Mouse (Mus musculus) myocyte (in vitro differentiated cells): ENCODE data around the gene Hhip. TPM values are rescaled to one million over a fixed set of nuclear protein-coding genes. Genes with fewer than 3 reads are reported as not detected.

Experiments used
- H3K27me3 ChIP-seq: one replicate; pipeline ENCODE4 v1.6.1; 2011; ENCODE audit not compliant: control insufficient read depth, insufficient read depth, insufficient read length
- H3K36me3 ChIP-seq: one replicate; pipeline ENCODE4 v1.6.1; 2011; ENCODE audit not compliant: control insufficient read depth, insufficient read depth
- H3K4me2 ChIP-seq: one replicate; pipeline ENCODE4 v1.6.1; 2011; ENCODE audit warnings: low read depth, control low read depth
- H3K4me3 ChIP-seq: one replicate; pipeline ENCODE4 v1.5.1; 2011; ENCODE audit warnings: mild to moderate bottlenecking, control low read depth, moderate library complexity
- H3K79me2 ChIP-seq: one replicate; pipeline ENCODE4 v1.6.1; 2011; ENCODE audit not compliant: control insufficient read depth, insufficient read depth
- H3ac ChIP-seq: one replicate; pipeline ENCODE4 v1.6.1; 2011; ENCODE audit not compliant: control insufficient read depth, insufficient read length
- CEBPB ChIP-seq: IDR thresholded peaks from 2 replicates; pipeline ENCODE4 v1.6.1; 2011; ENCODE audit warnings: mild to moderate bottlenecking, moderate library complexity; ENCODE audit not compliant: poor library complexity, insufficient read depth, severe bottlenecking
- E2F4 ChIP-seq: IDR thresholded peaks from one replicate; pipeline ENCODE4 v1.6.1; 2011; ENCODE audit warnings: mild to moderate bottlenecking, control low read depth, moderate library complexity; ENCODE audit not compliant: insufficient read depth
- MAX ChIP-seq: IDR thresholded peaks from one replicate; pipeline ENCODE4 v1.6.1; 2011; ENCODE audit warnings: low read depth, mild to moderate bottlenecking, control low read depth
- MYOD1 ChIP-seq, 3 experiments: IDR thresholded peaks; one replicate each; pipeline ENCODE4 v1.6.1; 2011; ENCODE audit warnings: control low read depth in 2 of 3, low read depth in 2 of 3, mild to moderate bottlenecking in 2 of 3, moderate library complexity in 1 of 3; ENCODE audit not compliant: insufficient read length in 2 of 3, control insufficient read depth in 1 of 3
- MYOG ChIP-seq, 3 experiments: IDR thresholded peaks; one replicate each; pipeline ENCODE4 v1.6.1; 2011; ENCODE audit warnings: control low read depth in 2 of 3, low read depth in 2 of 3, mild to moderate bottlenecking in 2 of 3; ENCODE audit not compliant: insufficient read length in 2 of 3, control insufficient read depth in 1 of 3, insufficient read depth in 1 of 3
- POLR2A ChIP-seq: IDR thresholded peaks from one replicate; pipeline ENCODE4 v1.6.1; 2011; ENCODE audit warnings: low read depth, mild to moderate bottlenecking, control low read depth, moderate library complexity; ENCODE audit not compliant: insufficient read length
- POLR2AphosphoS2 ChIP-seq: IDR thresholded peaks from one replicate; pipeline ENCODE4 v1.6.1; 2011; ENCODE audit warnings: low read depth, control low read depth; ENCODE audit not compliant: insufficient read length
- REST ChIP-seq: IDR thresholded peaks from one replicate; pipeline ENCODE4 v1.6.1; 2011; ENCODE audit warnings: mild to moderate bottlenecking, control low read depth, moderate library complexity; ENCODE audit not compliant: insufficient read depth, insufficient read length
- SRF ChIP-seq: IDR thresholded peaks from one replicate; pipeline ENCODE4 v1.6.1; 2011; ENCODE audit warnings: low read depth; ENCODE audit not compliant: control insufficient read depth, insufficient read length
- TCF12 ChIP-seq: IDR thresholded peaks from one replicate; pipeline ENCODE4 v1.6.1; 2011; ENCODE audit warnings: mild to moderate bottlenecking, control low read depth; ENCODE audit not compliant: poor library complexity, insufficient read depth, severe bottlenecking
- TCF3 ChIP-seq: IDR thresholded peaks from one replicate; pipeline ENCODE4 v1.6.1; 2011; ENCODE audit warnings: low read depth, control low read depth; ENCODE audit not compliant: insufficient read length
- USF1 ChIP-seq: IDR thresholded peaks from one replicate; pipeline ENCODE4 v1.6.1; 2011; ENCODE audit warnings: low read depth, mild to moderate bottlenecking, control low read depth, moderate library complexity
- polyA plus RNA-seq: library from polyadenylated mRNA; unstranded; fragments of >200 nt; fragmentation: generic; extraction: Trizol; gene quantifications from one replicate; pipeline ENCODE4 v1.2.1, GENCODE M21; 2012; ENCODE audit warnings: missing spikeins

The Hhip gene
- polyA plus RNA-seq, 1 experiment: 0.92 TPM

- no peak overlapping the region for H3K4me3 ChIP-seq
- no peak overlapping the region for H3ac ChIP-seq
- H3K4me2 ChIP-seq: no peak overlapping the region
- no peaks in the 10 kb centered on the region for H3K36me3 ChIP-seq
- TF ChIP-seq MAX (no peak), POLR2A (no peak), E2F4 (no peak), USF1 (no peak), TCF12 (no peak), REST (no peak), MYOG (IDR thresholded peaks at IDR 0.05; ENCODE audit: control insufficient read depth in 1 of 3, insufficient read depth in 1 of 3, insufficient read length in 2 of 3, low read depth in 2 of 3) (no peak), SRF (no peak), MYOD1 (IDR thresholded peaks at IDR 0.05; ENCODE audit: control insufficient read depth in 1 of 3, insufficient read length in 2 of 3, low read depth in 2 of 3) (no peak), CEBPB (no peak), POLR2AphosphoS2 (no peak), TCF3 (no peak)
- no peaks in the 10 kb centered on the region for H3K27me3 ChIP-seq
- H3K79me2 ChIP-seq: no peaks in the 10 kb centered on the region
Observed at GRCm38 (mm10) chr8:80031330-80032293, 26.2 kb downstream of the Hhip start.

GRCm38 (mm10) chr8:80029631-80030030 lies 28.2 kb downstream of the Hhip start:
- Histone ChIP-seq H3K4me3 (no peak overlapping the region), H3K27me3 (no peaks in the 10 kb centered on the region), H3K79me2 (no peaks in the 10 kb centered on the region), H3K4me2 (no peak overlapping the region), H3ac (no peak overlapping the region), H3K36me3 (no peaks in the 10 kb centered on the region)
- TF ChIP-seq POLR2AphosphoS2 (no peak), TCF3 (no peak), MAX (no peak), POLR2A (no peak), REST (no peak), SRF (no peak), USF1 (no peak), MYOG (IDR thresholded peaks at IDR 0.05; ENCODE audit: control insufficient read depth in 1 of 3, insufficient read depth in 1 of 3, insufficient read length in 2 of 3, low read depth in 2 of 3) (no peak), E2F4 (no peak), MYOD1 (IDR thresholded peaks at IDR 0.05; ENCODE audit: control insufficient read depth in 1 of 3, insufficient read length in 2 of 3, low read depth in 2 of 3) (no peak), CEBPB (no peak), TCF12 (no peak)

GRCm38 (mm10) chr8:80020469-80020868 lies 37.3 kb downstream of the Hhip start:
- no peak overlapping the region for H3K4me3 ChIP-seq
- H3K27me3 ChIP-seq: no peaks in the 10 kb centered on the region
- TF ChIP-seq TCF12 (no peak), E2F4 (no peak), POLR2AphosphoS2 (no peak), MYOG (IDR thresholded peaks at IDR 0.05; ENCODE audit: control insufficient read depth in 1 of 3, insufficient read depth in 1 of 3, insufficient read length in 2 of 3, low read depth in 2 of 3) (no peak), TCF3 (no peak), MAX (no peak), CEBPB (no peak), REST (no peak), POLR2A (no peak), USF1 (no peak), MYOD1 (IDR thresholded peaks at IDR 0.05; ENCODE audit: control insufficient read depth in 1 of 3, insufficient read length in 2 of 3, low read depth in 2 of 3) (no peak), SRF (no peak)
- no peak overlapping the region for H3ac ChIP-seq
- H3K36me3 ChIP-seq: no peaks in the 10 kb centered on the region
- H3K79me2 ChIP-seq: no peaks in the 10 kb centered on the region
- no peak overlapping the region for H3K4me2 ChIP-seq

GRCm38 (mm10) chr8:80015818-80016217 lies 42.0 kb downstream of the Hhip start:
- Histone ChIP-seq H3K79me2 (no peaks in the 10 kb centered on the region), H3K4me2 (peak overlapping the region; percentile 2), H3K27me3 (no peaks in the 10 kb centered on the region), H3K36me3 (no peaks in the 10 kb centered on the region), H3K4me3 (no peak overlapping the region), H3ac (no peak overlapping the region)
- TF ChIP-seq MYOG (IDR thresholded peaks at IDR 0.05; ENCODE audit: control insufficient read depth in 1 of 3, insufficient read depth in 1 of 3, insufficient read length in 2 of 3, low read depth in 2 of 3): no peak
- TF ChIP-seq POLR2AphosphoS2: no peak
- TF ChIP-seq CEBPB: no peak
- peak; percentile 62 to 93 (median 92) for TF ChIP-seq MYOD1 (IDR thresholded peaks at IDR 0.05; ENCODE audit: control insufficient read depth in 1 of 3, insufficient read length in 2 of 3, low read depth in 2 of 3)
- TF ChIP-seq TCF3: peak; percentile 5
- TF ChIP-seq SRF: no peak
